Mouse (Mus musculus): ENCODE data around the gene Siah3.

The Siah3 gene

DNA sequence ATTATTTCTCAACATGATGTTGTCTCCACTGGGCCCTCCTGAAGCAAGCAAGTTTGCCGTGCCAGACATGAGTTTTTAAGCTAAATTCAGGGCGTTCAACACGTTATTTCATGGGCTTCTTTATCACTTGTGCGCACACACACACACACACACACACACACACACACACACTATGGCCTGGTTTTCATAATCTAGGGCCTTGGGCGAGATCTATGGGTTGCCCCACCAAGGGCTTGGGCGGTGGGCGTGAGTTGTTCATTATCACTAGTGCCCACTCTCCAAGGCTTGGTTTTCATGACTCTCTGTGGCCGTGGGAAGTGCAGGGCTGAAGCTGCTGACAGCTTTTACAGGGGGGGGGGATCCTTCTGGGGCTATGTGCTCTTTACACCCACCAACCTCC is 63.9 kb downstream of the Siah3 start:
- no peak for DNase-seq (ENCODE audit: low read depth, low spot score)

DNA sequence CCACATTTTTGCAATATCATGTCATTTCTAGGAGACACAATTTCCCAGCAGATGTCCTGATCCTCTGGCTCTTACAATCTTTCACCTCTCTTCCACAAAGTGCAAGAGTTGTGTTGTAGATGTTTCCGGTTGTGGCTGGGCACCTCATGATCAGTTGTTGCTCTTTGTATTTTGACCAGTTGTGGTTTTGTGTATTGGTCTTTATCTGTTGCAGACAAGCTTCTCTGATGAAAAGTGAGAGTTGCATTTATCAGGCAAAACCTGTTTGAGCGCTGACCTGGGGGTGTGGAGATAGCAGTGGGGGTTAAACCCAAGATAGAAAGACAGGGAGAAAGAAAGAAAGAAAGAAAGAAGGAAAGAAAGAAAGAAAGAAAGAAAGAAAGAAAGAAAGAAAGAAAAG is 68.9 kb downstream of the Siah3 start:
- DNase-seq (ENCODE audit: low read depth, low spot score), result no peak

DNA sequence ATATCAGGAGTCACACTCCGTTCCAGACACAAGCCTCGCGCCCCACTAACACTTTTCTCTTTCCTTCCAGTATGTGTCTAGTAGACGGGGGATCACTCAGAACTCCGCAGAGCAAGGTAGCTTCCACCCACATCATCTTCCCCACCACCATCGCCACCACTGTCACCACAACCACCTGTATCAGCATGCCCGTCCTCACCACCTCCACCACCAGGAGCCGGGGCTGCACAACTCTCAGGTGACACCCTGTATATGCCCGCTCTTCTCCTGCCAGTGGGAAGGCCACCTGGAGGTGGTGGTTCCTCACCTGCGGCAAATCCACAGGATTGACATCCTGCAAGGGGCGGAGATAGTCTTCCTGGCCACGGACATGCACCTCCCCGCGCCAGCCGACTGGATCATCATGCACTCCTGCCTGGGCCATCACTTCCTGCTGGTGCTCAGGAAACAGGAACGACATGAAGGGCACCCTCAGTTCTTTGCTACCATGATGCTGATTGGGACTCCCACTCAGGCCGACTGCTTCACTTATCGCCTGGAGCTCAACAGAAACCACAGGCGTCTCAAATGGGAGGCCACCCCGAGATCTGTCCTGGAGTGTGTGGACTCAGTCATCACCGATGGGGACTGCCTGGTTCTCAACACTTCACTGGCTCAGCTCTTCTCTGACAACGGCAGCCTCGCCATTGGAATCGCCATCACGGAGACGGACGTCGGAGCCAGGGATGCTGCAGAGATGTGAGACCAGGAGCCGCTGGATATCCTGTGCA is 69.8 kb downstream of the Siah3 start:
- no peak for DNase-seq (ENCODE audit: low read depth, low spot score)

DNA sequence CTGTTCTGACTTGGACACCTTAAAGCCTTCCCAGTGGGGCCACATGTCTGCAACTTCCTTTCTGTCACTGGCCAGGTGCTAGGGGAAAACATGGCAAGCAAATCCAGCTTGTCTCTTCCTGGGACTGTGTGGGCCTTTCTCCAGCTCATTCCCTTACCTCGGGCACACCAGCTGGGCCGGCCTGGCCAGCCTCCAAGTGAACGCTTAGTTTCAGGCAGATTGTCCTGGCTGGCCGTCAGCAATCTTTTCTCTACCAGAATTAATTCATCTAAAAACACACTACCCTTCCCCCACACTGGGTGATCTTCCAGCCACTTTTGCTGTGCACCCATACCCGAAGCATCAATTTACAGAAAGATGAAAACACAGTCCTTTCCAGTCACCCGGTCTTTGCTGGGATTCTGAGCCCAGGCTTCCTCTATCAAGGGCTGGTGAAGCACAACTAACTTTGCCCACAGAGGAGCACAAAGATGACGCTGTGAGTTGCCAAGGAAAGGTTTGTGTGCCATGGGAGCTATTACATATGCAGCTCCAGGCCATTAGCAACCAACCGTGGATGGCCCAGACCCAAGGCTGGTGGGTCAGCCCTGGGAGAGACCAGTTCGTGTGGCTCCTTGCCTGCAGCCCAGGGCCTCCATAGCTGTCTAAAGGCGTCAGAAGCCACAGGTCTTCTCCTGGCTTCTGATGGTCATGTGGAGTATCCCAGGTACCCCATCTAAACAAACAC is 71.8 kb downstream of the Siah3 start:
- DNase-seq (ENCODE audit: low read depth, low spot score), result no peak

DNA sequence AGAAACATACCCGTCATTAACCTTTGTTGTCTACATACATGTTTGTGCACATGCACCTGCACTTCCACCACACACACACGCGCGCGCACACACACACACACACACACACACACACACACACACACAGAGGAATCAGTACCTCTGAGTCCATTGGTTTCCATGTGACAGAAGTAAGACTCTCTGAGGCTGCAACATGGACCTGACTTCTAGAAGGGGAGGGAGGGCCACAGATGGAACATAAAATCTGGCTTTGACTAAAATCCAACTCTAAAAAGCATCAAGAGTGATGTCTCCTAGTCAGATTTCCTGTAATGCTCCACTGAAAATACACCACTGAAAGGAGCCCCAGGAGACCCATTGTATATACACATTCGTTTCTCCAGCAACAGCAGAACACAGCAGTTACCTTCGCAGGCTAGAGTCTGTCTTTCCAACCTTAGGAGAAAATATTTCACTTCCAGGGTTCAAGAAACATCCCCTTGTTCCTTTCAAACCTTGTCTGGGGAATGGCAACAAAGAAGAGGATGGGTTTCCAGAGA is 75.1 kb downstream of the Siah3 start:
- no peak for DNase-seq (ENCODE audit: low read depth, low spot score)

DNA sequence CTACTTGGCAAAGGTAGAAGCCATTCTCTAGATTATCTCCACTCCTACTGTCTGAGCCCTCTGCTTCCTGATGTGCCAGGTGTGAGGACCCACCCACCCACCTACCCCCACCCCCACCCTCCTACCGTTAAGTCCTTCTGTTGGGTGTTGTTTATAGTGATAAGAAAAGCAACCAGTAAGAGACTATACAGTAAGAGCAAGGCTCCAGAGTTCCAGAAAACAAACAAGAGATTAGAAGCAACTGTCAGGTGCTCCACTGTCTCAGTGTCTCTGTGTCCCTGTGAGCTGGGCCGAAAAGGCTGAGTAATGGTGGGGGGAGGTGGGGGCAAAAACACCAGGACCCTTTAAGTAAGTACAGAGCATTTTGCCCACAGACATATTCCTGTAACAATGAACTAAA is 83.4 kb downstream of the Siah3 start:
- no peak for DNase-seq (ENCODE audit: low read depth, low spot score)

DNA sequence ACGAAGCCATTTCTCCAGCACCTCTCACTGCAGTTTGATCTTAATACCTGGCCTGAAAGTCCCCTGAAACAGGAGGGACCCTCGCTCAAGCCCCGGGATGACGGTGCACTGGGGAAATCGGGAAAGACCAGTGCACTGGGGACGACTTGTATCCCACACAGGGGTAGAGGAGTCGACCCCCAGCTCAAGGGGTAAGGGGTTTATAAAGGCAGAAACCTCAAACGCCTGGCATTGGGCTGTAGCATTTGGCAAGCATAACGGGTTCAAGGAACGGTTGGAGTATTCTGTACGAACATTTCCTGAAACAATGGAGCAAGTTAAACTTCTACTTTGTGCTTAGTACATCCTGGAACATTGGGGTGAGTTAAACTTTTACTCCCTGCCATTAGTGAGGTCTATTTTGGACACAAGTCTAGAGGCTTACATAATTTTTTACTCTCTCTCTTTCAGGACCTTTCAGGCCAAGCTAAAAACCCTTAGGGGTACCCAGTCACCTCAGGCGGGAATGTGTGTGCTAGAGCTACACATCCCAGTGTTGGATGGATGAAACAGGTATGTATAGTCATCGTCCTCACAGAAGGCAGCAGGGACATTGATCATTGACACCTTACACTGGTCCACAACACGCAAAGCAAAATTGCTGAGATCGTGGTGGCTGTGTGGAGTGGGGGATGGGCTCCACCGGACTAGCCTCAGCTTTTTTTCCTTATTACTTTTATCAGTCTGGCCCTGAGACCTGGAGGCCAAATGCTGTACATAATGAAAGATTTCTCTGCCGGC is 84.6 kb downstream of the Siah3 start:
- no peak for DNase-seq (ENCODE audit: low read depth, low spot score)

DNA sequence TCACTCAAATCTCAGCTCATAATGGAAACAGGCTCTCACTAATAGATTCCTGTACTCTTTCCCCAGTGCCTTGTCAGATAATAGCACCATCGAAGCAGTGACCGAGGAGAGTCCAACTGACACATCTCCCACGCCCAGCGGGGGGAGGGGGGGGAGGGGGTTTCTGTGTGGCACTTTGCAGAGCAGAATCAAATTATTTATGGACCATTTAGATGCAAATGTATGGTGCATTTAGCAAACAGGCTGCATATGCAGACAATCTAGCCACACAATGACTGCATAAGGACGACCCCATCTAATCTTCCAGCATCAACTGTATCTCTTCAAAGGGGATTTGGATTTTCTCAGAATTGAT is 85.2 kb downstream of the Siah3 start:
- DNase-seq (ENCODE audit: low read depth, low spot score), result peak; percentile 82

DNA sequence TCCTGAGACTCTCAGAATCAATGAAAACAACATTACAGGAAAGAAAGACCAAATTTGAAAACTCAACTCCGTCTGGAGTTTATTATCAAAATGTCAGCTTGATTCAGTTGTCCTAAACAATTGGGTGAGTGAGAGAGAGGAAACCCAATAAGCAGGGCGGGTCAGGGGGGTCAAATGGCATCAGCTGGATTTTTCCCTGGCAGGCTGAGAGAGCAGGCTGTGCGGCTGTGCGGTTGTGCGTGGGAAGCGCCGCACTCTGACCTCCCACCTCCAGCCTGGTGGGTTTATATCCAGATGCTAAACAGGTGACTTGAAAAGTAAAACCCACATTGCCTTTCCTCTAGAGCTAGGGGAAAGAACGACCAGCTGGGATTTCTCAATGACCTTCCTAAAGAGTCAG is 85.9 kb downstream of the Siah3 start:
- DNase-seq (ENCODE audit: low read depth, low spot score), result peak; percentile 76

DNA sequence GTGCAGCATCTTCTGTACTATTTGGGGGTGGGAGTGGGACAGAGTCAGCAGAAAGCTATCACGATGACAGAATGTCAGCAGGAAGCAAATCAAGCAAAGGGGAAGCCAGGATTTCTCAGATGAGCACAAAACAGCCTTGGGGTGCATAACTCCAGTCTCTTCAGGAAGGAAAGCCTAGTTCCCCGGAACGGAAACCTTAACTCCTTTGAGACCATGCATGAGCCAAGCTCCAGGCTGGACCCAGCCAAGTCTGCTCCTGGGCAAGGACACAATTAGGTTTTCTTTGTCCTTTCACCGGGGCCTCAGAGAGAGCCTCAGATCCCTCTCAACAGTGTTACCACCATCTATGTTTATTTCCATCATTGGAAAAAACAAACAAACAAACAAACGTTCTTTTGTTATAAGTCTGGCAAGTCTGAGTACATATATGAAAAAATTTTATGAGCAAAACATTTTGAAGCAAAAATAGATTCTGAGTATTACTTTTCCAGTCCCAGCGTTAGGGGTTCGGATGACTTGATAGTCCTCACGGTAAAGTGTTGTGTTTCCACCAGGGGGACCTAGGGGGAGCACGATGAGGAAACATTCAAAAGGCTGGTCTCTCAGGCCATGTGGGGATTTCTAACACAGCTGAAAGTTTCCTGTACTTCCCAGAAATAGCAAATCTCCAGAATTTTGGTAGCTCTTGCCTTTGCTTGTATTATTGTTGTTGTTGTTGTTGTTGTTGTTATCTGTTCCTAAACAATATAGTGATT is 106.0 kb downstream of the Siah3 start:
- no peak for DNase-seq (ENCODE audit: low read depth, low spot score)

DNA sequence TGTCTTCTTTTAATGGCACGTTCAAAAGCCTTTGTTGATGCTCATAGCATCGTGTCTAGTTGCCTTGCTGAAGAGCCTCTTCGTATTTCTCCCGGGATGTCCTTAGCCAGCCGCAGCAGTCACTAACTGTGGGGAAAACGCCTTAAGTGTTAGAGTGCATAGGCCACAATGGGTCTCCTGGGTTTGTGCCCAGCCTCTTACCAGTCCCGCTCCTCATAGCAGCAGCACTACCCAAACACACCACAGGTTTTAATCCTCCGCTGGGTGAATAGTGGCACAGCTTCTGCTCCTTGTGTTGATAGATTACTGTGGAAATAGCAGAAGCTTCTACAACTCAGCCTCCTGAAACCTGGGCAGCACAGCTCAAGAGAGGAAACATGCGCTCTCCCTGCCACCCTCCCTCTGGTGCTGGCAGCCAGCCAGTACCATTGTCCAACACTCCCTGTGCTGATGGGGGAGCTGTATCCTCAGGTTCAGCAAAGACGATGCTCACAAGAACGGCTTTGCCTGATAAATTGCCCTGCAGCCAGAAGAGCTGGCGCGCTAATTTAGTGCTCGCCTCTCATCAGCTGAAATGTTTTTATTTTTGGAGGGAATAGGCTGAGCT is 109.9 kb downstream of the Siah3 start:
- DNase-seq (ENCODE audit: low read depth, low spot score), result peak; percentile 26

DNA sequence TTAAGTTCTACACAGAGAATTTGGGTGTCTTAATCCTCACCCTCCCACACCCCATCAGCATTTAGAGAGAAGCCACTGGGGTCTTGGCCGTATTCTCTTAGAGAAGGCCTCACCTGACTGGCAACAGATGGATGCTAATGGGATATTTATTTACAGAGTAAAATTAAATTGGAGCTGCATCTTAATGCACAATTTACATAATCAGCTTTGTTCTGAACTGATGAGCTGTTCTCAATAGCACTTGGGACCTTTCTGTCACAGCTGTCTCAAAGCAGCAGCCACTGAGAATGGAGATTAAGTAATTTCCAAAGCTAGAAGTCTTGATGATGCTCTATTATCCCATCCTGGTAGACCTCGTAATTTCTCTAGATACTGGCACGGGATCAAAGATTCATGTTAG is 110.5 kb downstream of the Siah3 start:
- DNase-seq (ENCODE audit: low read depth, low spot score), result no peak

DNA sequence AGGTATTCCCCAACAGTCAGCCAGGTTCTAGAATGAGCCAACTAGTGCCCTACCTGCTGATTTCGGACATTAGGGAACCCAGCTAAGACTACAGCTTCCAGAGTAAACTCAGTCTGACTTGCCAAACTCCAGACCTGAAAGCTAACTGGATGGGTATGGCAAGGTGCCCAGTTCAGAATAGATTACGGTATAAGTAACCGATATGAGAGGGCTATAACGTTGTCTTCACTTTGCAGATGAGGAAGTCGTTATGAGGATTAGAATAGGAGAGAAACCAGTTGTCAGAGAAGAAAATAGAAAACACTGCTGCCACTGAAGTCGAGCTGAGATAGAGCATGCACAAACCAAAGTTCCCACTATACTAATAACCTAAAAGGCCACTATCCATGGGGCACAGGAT is 123.2 kb downstream of the Siah3 start:
- no peak for DNase-seq (ENCODE audit: low read depth, low spot score)

Data from mesoderm, embryonic 11.5 days (tissue).